Mouse (Mus musculus) ES-E14 (cell line): ENCODE data around the gene Smgc. TPM values are rescaled to one million over a fixed set of nuclear protein-coding genes. Genes with fewer than 3 reads are reported as not detected.
"Not testable (repeated sequence)": the region's sequence is repeated elsewhere in the genome, so short reads cannot be mapped to it uniquely, and the experiment has no call there.

Experiments used
- DNase-seq: peaks from one replicate; pipeline ENCODE4 v3.0.0-alpha.2; 2013; ENCODE audit warnings: low read depth, low spot score
- H3K27ac ChIP-seq: 2 replicates; pipeline ENCODE4 v1.5.1; 2012; ENCODE audit warnings: low read depth, mild to moderate bottlenecking, low read length, moderate library complexity, mixed read lengths; ENCODE audit not compliant: poor library complexity, insufficient read depth, severe bottlenecking
- H3K36me3 ChIP-seq: 2 replicates; pipeline ENCODE4 v1.6.1; 2012; ENCODE audit warnings: mild to moderate bottlenecking, low read length, moderate library complexity, mixed read lengths; ENCODE audit not compliant: control insufficient read depth, poor library complexity, insufficient read depth, severe bottlenecking
- H3K4me1 ChIP-seq, 2 experiments: fragments of 150-350 bp in 1 of 2; sonication (generic) in 1 of 2; 2 replicates each; pipeline ENCODE4 v1.6.1; 2012; ENCODE audit warnings: low read length in 2 of 2, mild to moderate bottlenecking in 1 of 2, mixed read lengths in 1 of 2; ENCODE audit not compliant: control insufficient read depth in 2 of 2, insufficient read depth in 2 of 2, poor library complexity in 1 of 2
- H3K4me3 ChIP-seq, 2 experiments: fragments of 150-350 bp in 1 of 2; sonication (generic) in 1 of 2; 2 replicates each; pipeline ENCODE4 v1.5.1; 2012; ENCODE audit warnings: low read length in 2 of 2, low read depth in 1 of 2, mild to moderate bottlenecking in 1 of 2, mixed read lengths in 1 of 2; ENCODE audit not compliant: insufficient read depth in 1 of 2, poor library complexity in 1 of 2, severe bottlenecking in 1 of 2
- H3K9ac ChIP-seq: 2 replicates; pipeline ENCODE4 v1.6.1; 2012; ENCODE audit warnings: low read depth, mild to moderate bottlenecking, low read length, mixed read lengths; ENCODE audit not compliant: poor library complexity, insufficient read depth, severe bottlenecking
- H3K9me3 ChIP-seq: fragments of 150-350 bp; sonication (generic); 2 replicates; pipeline ENCODE4 v1.6.1; 2012; ENCODE audit warnings: low read depth, mild to moderate bottlenecking, low read length; ENCODE audit not compliant: control insufficient read depth, insufficient read depth
- CHD2 ChIP-seq: IDR thresholded peaks from 2 replicates; pipeline ENCODE4 v1.6.1; 2014; ENCODE audit warnings: mild to moderate bottlenecking, low read depth, low read length, inconsistent platforms
- HCFC1 ChIP-seq: IDR thresholded peaks from 2 replicates; pipeline ENCODE4 v1.6.1; 2012; ENCODE audit warnings: low read length, inconsistent platforms, borderline replicate concordance; ENCODE audit not compliant: insufficient read depth
- MAFK ChIP-seq: IDR thresholded peaks from 2 replicates; pipeline ENCODE4 v1.6.1; 2014; ENCODE audit warnings: mild to moderate bottlenecking, low read depth, low read length, inconsistent platforms; ENCODE audit not compliant: insufficient read depth
- ZC3H11A ChIP-seq: IDR thresholded peaks from 2 replicates; pipeline ENCODE4 v1.6.1; 2012; ENCODE audit warnings: low read depth, mild to moderate bottlenecking, inconsistent platforms, low read length, borderline replicate concordance
- ZNF384 ChIP-seq: IDR thresholded peaks from 2 replicates; pipeline ENCODE4 v1.6.1; 2012; ENCODE audit warnings: low read depth, low read length, inconsistent platforms
- in situ Hi-C, 2 experiments: fragments of 600-800 bp; cut with MboI; formaldehyde crosslinking; loops; one replicate each; pipeline ENCODE4 v1.15.1; 2025; ENCODE audit warnings: low sequenced_read_pairs in 2 of 2, inconsistent platforms in 1 of 2; ENCODE audit not compliant: unreplicated experiment in 2 of 2
- total RNA-seq: library from RNA; depleted of rRNA; stranded (reverse); fragments of 300-350 nt; gene quantifications from 2 replicates; pipeline ENCODE4 v1.2.3, GENCODE M21; 2012; rRNA removed

The Smgc gene
- total RNA-seq: 0.22 TPM in 1 of 2 replicates, not detected in the other

DNA sequence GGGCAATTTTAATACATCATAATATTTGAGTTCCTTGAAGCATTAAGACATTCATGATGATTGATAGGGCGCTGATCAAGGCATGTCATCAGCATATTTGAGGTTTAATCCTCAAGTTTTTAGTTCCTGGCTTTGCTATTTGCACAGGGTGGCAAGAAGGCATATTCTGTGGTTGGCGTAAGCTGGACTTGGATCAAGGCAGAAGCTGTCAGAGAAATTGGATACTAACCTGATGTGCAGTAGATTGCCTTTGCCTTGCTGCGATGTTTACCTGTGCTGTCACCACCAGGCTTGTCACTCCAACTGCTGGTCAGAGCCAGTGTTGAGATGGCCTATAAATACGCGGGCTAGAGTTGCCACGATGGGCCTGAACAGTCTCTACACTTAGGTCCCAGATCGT lies at the start of gene Smgc:
Smgc (plus strand) TSS at position 301 of the 400 bp plus-strand sequence.
- Histone ChIP-seq H3K4me1 (no peaks in the 10 kb centered on the region), H3K4me3 (no peak within 1 kb of the TSS), H3K9ac (no peak within 1 kb of the TSS), H3K36me3 (no peaks in the 10 kb centered on the region), H3K27ac (no peak within 1 kb of the TSS), H3K9me3 (no peaks in the 10 kb centered on the region)
- DNase-seq: no peak
- no peak for TF ChIP-seq CHD2
- TF ChIP-seq HCFC1: no peak
- no peak for TF ChIP-seq ZC3H11A
- in situ Hi-C loops: no loop called here

DNA sequence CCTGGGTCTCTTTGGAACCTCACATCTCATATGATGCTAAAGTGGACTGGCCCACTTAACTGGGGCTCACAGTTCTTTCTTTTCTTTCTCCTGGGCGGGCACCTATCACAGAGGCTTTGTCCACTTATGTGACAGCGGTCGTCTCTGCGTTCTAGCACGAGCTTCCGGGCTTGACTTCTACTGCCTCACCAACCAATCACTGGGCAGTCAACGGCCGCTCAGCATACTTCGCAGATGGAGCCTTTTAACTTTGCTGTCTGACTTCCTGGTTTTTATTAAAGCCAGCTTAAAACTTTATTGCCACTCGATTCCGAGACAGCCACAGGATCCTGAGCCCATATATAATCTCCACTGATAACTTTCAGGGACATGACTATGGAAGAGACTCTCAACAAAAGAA lies 49.7 kb upstream of the Smgc start:
- H3K36me3 ChIP-seq: no peaks in the 10 kb centered on the region
- H3K4me1 ChIP-seq: no peaks in the 10 kb centered on the region
- no peak overlapping the region for H3K27ac ChIP-seq
- in situ Hi-C loops: loop anchor here in 1 of 2 experiments (25.0 kb wide), 1 partner anchor 449 kb away; no protein-coding TSS in a partner anchor
- no peak overlapping the region for H3K9ac ChIP-seq
- TF ChIP-seq HCFC1 (no peak), MAFK (no peak), CHD2 (no peak), ZNF384 (no peak), ZC3H11A (no peak)
- no peak overlapping the region for H3K4me3 ChIP-seq
- no peaks in the 10 kb centered on the region for H3K9me3 ChIP-seq
- DNase-seq: no peak

GRCm38 (mm10) chr15:91806463-91806862 lies 31.6 kb upstream of the Smgc start:
- Histone ChIP-seq H3K9ac (no peak overlapping the region), H3K4me1 (no peaks in the 10 kb centered on the region), H3K36me3 (no peaks in the 10 kb centered on the region), H3K9me3 (no peaks in the 10 kb centered on the region), H3K27ac (no peak overlapping the region), H3K4me3 (no peak overlapping the region)
- TF ChIP-seq MAFK: no peak
- no peak for TF ChIP-seq CHD2
- no peak for TF ChIP-seq ZC3H11A
- TF ChIP-seq HCFC1: no peak
- no peak for TF ChIP-seq ZNF384
- no peak for DNase-seq
- in situ Hi-C loops: no loop called here

DNA sequence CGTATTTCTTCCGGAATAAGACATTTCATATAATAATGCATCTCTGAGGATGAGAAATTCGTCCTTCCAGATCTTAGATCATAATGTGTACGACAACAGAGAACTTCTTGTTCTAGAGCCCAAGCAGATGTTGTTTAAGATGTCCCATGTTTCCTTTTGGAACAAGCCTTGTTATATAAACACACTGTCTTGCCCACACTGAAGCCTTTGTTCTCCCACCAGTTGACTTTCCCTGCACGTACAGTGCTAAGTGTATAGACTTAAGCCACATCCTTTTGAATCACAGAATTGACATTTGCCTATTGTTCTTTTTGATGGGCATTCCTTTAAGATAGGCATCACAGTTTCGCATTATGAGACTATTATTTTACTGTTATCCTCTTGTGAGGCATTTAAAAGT lies 2.7 kb upstream of the Smgc start:
- TF ChIP-seq MAFK: no peak
- TF ChIP-seq HCFC1: no peak
- TF ChIP-seq ZC3H11A: no peak
- no peak for TF ChIP-seq CHD2
- TF ChIP-seq ZNF384: no peak
- no peaks in the 10 kb centered on the region for H3K4me1 ChIP-seq
- no peak overlapping the region for H3K4me3 ChIP-seq
- no peaks in the 10 kb centered on the region for H3K9me3 ChIP-seq
- DNase-seq: no peak
- H3K36me3 ChIP-seq: no peaks in the 10 kb centered on the region
- H3K9ac ChIP-seq: no peak overlapping the region
- H3K27ac ChIP-seq: no peak overlapping the region
- in situ Hi-C loops: no loop called here

GRCm38 (mm10) chr15:91864130-91864529 lies 26.1 kb downstream of the Smgc start:
- peaks cover 7 to 10% of the 10 kb centered on the region in 2 experiments; a peak in 3 of 4 replicates for H3K4me1 ChIP-seq
- H3K36me3 ChIP-seq, H3K9me3 ChIP-seq, H3K27ac ChIP-seq, H3K4me3 ChIP-seq, H3K9ac ChIP-seq, in situ Hi-C loops: not testable (repeated sequence)
- DNase-seq: peak; percentile 59
